Mouse (Mus musculus) retina, embryonic 14.5 days (tissue): ENCODE results near the gene B3gnt3.
"Not testable (repeated sequence)": the region's sequence is repeated elsewhere in the genome, so short reads cannot be mapped to it uniquely, and the experiment has no call there.

Source experiments
- DNase-seq: peaks from one replicate; pipeline ENCODE4 v3.0.0-alpha.2; 2015; ENCODE audit warnings: low spot score

Gene B3gnt3

DNA sequence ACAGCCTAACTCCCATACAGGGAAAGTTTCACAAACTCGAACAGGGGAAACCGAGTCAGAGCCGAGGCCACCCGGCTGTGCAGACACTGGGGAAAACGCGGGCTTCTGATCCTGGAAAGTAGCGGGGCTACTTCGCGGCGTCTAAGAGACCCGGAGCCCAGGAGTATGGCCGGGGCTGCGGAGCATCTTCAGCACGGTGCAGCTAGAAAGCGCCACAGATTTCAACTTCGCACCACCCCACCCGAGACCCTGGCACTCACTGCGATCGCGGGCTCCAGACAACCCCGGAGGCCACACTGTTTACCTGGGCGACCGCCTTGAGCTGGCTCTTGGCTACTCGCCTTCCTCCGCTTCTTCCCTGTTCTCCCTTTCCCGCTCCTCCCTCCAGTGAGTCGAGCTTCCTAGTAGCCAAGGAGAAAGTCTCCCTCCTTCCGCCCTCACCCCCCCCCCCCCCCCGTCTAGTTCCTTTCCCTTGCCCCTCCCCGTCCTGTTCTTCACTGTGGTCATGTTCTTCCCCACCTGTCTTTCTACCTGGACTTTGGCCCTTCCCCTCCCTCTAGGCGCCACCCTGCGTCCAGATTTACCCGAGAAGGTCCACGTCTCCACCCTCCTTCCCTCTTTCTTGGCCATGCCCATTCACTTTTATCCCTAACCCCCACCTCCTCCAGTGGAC lies at the start of gene B3gnt3:
Gene B3gnt3, minus strand, starts transcription at position 376 of the 673 bp plus-strand sequence.
- DNase-seq = no peak

DNA sequence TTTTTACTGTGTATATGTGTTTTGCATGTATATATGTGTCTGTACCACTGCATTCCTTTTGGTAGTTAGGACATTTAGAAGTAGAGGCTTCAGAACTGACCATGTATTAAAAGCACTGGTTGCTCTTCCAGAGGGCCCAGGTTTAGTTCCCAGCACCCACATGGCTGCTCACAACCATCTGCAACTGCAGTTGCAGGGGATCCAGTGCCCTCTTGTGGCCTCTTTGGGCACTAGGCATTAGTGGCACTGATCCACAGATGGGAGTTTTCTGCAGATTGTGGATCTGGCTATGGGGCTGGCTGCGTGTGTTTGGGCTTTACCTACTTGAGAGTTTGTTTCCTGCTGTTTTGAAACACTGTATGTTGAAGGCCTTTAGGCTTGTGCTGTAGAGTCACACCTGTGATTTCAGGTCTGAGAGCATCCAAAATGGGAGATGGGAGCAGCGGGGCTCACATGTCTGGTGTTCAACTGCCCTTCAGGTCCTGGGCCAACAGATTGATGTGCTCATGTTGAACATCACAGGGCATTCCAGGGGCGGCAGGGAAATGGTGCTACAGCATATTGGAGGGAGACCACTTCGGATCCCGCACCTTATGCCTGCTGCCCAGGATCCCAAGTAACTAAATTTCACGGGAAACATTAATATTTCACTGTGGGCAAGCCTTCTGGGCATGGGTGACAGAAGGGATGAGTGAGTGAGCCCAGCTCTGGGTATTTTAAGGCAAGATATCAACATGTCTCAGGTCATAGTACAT lies 47.9 kb upstream of the B3gnt3 start:
- not testable (repeated sequence) for DNase-seq

DNA sequence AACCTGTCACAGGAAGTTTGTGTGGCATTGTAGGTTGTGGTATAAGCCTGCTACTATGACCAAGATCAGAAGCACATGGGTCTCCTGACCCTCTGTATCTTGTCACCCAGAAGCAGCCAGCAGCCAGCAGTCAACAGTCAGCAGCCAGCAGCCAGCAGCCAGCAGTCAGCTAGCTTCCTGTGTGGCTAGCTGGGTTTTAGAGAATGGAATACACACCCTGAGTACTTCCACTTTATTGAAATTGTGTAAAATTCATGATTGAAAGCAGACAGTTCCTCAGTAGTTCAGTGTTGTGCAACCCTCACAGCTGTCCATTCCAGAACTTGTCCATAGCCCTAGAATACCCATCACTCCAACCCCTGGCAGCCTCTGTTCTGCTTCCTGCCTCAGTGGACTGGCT lies 45.5 kb upstream of the B3gnt3 start:
- DNase-seq = not testable (repeated sequence)

DNA sequence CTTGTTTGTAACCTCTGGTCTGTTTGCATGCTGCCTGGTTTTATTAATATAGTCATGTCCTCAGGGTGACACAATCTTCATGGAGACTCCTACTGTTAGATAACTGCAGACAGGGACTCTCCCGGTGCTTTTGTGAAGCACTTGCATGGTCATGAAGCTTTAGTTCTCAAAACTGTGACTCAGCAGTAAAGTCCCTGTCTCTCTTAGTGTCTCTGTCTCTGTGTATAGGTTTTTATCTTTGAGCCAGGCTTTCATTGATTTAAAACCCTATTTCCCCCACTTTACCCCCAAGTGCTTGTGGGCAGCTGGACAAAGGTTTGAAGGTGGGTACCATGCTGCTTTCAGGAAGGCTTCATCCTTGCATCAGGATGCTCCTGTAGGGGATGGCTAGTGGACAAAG lies 43.7 kb upstream of the B3gnt3 start:
- no peak for DNase-seq

DNA sequence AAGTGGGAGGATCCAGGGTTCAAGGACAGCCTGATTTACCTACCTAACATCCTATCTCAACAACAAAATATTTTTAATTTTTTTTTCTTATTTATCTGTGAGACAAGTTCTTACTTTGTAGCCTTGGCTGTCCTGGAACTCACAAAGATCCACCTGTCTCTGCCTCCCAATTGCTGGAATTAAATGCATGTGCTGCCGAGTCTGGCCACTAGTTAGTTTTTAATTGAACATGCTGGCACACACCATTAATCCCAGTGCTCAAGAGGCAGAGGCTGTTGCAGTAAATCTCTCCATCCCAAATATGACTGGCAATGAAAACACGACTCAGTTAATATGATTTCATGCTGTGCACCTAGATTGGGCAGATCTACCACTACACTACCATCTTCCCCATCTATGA lies 41.2 kb upstream of the B3gnt3 start:
- DNase-seq = no peak

DNA sequence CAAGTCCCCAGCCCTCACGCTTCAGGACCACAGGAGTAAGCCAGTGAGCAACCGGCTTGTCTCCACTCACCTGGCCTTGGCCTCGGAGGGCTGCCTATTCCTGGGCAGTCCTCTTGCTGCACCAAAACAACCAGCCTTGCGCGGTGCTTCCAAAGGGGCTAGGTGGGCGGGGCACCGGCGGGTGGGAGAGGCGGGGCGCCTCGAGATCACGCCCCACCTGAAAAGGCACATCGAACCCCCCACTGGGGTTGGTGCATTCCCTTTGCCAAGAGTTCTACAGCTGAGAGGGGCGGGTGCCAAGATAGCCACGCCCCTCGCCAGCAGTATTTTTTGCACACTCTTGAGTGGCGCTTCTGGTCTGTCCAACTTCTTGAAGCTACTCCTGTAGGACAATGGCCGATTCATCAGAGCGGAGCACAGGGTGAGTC lies 40.1 kb upstream of the B3gnt3 start:
- peak; percentile 46 for DNase-seq

DNA sequence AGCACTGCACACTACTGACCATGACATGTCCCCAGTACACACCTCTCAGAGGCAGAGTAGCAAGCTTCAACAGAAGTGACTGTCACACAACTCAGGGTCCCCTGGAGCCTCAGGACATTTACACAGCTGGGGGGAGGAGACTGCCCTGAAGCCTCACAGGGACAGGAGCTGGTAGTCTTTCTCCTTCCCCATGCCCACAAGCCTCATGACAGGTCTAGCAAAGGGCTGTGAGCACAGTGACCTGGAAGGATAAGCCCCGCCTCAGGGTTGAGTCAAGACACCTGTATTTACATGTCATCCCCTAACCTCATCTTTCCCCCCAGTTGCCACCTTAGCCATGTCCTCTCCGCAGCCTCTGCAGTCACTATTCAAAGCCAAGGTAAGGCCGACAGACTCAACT lies 39.6 kb upstream of the B3gnt3 start:
- DNase-seq = no peak

DNA sequence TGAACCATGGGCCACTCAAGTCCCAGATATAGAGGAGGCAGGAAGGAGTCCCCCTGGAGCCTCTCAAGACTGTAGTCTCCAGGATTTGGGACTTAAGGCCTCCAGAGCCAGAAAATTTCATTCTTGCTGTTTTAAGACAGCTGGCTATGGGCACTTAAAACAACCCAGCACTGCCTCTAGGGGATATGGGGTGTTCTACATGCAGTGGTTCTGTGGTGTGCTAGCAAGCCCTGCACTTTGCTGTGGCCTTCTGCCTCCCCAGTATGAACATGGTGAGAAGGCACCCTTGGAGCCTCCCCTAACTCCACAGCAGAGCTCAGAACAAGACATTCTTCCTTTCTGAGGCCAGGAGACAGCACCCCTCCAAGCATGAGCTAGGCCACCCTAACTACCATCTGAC lies 36.7 kb upstream of the B3gnt3 start:
- not testable (repeated sequence) for DNase-seq

DNA sequence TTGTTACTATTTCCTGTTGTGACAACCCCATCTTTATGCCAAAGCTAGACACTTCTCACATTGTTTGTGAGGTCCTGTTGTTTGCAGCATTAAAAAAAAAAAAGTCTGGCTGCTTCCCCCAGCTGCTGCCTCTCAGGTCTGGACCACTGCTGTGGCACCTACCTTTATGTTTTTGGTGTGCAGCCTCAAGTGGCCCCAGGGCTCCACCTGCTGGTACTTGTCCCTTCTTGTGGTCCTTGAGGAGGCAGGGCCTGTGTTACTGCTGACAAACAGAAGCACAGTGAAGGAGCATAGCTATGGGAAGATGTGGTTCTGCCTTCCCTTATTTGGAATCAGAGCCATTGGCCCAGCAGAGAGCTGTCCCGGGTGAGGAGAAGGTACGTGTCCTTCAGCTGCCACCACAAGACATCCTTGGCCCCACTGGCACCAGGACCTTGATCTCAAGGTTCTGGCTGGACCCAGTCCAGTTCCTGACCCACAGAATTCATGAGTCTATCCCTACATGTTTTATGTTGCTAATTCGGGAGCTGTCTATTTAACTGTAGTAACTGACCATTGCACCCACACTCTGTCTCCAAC lies 30.2 kb upstream of the B3gnt3 start:
- DNase-seq = no peak

DNA sequence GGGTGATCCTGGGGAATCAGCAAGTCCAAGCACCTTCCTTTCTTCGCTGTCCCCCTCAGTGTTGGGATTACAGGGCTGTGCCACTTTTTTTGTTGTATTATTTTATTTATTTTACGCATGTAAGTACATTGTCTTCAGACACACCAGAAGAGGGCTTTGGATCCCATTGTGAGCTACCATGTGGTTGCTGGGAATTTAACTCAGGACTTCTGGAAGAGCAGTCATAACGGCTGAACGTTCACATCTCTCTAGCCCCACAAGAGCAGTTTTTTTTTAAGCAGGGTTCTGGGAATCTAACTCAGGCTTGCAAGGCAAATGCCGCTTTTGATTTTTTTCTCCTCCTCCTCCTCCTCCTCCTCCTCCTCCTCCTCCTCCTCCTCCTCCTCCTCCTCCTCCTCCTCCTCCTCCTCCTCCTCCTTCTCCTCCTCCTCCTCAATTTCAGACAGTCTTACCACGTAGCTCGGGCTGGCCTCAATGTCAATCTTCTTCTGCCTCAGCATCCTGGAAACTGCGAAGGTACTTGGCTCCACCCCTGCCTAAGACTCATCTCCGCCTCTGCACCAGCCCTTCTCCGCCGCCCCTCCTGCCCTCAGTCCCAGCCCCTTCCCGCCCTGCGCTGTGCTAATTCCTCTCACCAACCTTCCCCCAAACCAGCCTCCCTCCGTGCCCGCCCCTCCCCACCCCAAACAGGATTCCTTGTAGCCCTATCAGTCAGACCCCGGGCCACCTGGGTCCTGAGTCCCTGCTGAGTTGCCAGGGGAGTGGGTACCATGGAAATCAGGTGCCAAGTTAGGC lies 27.4 kb upstream of the B3gnt3 start:
- no peak for DNase-seq

DNA sequence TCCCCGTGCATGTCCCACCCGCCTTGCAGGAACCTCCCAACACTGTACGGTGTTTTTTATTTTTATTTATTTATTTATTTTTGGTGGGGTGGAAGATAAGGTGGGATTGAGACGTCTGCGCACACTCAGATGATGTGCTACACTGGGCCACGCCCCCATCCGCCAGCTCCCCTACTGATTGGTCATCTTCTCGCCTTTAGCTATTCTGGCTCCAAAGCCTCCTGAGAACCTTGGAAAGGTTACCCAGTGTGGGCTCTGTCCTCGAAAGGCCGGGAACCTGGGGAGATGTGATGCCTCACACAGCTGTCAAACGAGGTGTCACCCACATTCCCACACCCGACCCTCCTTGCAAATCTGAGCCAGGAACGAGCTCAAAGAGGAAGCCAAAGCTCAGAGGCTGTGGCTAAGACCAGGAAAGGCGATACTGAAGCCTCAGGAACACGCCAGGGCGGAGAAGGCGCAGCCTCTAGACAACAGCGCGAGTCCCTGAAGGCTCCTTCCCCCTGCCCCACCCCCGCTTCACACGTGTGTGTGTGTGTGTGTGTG lies 26.7 kb upstream of the B3gnt3 start:
- no peak for DNase-seq

DNA sequence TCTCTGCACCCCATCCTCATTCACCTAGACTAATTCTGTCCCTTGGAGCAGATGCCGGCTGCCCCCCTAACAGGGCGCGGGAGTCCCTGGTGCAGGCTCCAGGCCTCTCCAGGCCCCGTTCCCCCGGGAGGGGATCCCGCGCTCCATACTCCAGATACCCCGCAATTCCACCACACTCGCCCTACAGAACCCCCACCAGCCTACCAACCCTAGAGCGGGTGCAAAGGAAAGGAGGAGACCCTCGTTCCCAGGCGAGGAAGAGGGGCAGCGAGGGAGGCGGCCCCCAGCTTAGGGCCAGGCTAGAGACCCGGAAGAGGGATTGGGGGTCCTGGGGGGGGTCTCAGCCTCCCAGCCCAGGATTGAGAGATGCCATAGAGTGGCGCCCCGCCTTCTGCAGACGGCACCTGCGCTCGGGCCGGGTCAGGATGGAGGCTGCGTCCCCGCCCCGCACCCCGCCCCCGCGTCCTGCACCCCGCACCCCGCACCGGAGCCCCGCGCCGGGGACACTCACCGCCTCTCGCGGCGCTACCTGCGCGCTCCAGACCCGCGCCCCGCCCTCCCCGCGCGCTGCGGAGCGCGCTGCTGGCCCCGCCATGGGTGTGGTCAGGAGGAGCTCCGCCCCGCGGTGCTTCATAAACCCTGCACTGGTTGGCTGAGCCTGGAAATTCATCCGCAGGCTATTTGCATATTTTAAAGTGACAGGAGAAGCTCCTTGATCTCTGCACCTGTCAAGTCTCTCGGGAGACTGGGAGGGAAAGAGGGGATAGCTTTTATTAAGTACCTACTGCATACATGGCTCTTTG lies 23.7 kb upstream of the B3gnt3 start, which contains the start of gene Fcho1:
Gene Fcho1, minus strand, starts transcription at position 595 of the 803 bp plus-strand sequence.
- peak; percentile 92 for DNase-seq

DNA sequence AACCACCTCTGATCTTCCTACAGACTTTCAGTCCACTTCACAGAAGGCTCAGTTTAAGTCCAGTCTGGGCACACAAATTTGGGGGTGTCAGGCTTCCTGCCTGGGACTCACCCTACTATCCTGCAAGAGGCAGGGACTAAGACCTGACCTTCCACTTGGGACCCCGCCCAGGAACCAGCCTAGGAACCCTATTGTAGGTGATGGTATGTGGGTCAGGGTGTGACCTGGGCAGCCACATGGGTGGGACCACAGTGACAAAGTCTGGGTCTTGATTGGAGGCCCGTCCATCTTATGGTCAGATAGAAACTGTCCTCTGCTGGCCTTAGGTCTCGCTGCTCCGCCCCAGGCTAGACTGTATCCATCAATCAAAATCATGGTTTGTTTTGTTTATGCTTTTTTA lies 22.8 kb upstream of the B3gnt3 start:
- no peak for DNase-seq

DNA sequence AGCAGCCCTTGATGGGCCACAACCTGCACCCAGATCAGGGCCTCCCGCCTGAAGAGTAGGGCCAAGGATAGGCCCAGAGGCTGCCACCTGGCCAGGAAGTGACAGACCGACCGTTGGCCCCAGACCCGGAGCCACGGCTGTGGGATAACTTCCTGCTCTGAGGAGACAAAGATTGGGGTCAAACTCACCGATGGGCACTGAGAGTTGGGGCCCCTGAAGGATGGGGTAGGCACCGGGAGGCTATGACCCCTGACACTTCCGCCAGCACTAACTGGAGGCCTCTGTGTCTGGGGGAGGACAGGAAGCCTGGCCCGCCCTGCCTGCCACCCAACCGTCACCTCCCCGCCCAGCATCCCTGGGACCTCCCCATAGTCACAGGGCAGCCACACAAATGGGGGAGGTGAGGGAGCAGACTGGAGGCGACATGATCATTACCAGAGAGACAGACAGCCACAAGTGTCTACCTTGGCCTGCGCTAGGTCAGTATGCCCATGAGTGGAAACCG lies 21.5 kb upstream of the B3gnt3 start:
- DNase-seq = no peak

DNA sequence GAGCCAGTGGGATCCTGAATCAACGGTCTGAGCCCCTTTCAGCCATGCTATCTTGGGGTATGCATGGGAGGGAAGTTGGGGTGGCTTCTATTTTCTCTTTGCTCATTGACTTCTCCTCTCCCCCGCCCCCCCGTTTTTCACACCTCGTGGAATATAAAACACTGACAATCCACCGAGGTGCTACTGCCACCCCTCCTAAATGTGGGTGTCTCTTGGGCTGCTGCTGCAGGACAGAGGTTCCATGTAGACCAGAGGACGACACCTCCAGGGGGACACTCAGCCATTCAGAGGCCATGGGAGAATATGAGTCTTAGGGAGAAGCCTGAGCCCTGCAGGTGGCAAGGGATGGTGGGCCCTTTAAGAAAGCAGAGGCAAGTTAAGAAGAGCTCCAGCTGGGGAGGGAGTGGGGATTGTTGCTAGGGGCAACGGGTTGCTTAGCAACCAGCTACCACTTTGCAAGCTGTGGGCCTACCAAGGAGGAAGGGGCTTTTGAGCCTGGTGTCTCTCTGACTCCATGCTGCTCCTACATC lies 18.4 kb upstream of the B3gnt3 start:
- peak; percentile 91 for DNase-seq

DNA sequence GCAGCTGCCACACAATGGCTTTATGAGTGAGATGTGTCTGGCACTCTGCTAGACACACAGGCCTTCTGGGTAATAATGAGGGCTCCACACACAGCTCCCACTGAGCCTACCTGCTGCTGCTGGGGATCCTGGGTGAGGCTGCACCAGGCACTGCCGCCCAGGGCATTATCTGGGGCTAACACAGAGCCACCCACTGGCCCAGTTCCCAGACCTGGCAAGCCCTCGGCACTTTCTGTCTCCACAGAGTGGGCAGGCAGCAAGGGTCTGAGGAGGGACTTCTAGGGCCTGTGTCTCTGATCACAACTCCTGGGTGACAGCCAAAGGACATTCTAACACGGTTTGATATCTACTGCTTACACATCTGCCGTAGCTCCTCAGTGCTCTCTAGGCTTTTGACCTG lies 17.6 kb upstream of the B3gnt3 start:
- no peak for DNase-seq

DNA sequence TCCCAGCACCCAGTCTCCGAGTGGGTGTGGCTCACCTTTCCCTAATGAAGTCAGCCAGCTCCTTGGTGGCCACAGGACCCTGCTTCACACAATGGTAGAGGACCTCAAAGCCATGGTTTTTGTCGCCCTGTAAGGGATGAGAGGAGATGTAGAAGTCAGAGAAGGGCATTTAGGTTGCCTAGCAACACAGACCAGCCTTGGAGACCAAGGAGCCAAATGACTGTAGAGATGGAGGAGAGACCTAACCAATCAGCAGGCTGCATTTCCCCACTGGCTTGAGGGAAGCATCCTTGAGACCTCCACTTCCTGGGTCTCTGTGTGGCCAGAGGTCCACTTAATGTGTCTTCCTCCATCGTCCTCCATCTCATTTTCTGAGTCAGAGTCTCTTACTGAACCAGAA lies 16.7 kb upstream of the B3gnt3 start:
- no peak for DNase-seq

DNA sequence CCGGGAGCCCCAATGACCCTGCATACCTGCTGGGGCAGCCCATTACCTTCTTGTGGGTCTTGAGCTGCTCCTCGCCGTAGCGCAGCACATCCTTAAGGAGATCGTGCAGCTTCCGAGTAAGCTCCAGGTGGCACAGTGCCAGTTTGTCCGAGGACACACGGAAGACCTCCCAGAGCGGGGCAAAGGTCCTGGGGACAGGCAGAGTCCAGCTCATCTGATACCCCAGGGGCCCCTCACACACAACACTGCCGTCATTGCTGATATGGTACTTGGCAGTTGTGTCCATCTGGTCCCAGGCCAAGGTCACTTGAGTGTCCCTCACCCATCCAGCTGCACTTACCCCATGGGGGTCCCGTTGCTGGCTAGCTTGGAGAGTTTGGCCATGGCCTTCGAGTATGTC lies 15.5 kb upstream of the B3gnt3 start:
- no peak for DNase-seq

DNA sequence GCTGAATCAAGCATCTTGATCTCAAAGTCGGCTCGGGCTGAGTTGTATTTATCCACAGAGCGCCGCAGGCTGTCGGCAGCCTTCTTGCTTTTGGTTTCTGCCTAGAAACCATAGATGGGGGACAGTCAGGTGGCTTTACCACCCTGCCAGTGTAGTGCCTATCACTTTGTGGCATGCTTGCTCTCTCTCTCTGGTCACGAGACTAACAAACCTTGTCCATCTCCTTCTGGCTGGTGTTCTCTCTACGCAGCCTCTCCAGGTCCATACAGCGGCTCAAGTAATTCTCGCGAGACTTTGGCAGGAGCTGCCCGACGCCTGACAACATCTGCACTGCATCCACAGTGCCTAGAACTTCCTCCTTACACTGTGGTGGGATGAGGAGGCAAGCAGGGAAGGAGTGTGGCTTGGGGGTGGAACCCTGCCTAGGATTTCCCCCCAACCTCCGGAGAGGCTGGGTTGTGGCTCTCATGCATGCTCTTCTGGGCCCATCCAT lies 15.0 kb upstream of the B3gnt3 start:
- no peak for DNase-seq

DNA sequence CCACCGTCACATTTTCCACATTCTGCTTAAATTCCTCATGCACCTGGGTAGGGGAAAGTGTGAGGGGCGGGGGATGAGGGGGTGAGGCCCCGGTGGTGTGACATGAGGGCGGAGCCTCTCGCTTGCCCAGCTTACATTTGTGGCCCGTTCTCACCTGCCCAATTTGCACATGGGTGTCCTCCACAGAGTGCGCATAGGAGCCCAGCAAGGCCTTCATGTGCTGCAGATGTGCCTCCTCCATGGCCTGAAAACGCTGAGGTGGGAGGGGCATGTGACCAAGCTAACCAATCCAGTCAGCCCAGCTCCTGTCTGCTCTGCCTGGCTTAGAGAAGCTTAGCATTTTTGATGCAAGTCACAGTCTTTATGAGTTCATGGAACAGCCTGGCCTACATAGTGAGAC lies 13.9 kb upstream of the B3gnt3 start:
- no peak for DNase-seq

DNA sequence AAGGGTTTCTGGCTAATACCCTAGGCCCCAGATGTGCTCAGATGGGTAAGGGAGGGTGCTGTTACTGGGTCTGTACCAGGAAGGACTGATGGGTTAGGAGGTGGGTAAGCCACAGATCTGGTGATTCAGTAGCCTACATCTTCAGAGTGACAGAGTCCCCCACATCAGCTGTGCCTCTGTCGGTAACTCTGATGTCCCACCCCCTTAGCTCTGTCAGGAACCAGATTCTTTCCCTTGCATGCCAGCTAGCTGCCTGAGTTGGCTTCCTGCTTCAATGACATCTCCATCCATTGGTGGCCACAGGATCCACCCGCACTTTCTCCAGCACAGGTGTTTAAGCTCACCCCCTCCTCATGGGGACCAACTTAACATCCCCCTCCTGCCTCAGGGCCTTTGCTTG lies 10.0 kb upstream of the B3gnt3 start:
- no peak for DNase-seq
